Mouse (Mus musculus) naive thymus-derived CD4-positive, alpha-beta T cell, adult 5 months (primary cell): ENCODE measurements around the gene Pcgf6. TPM values are rescaled to one million over a fixed set of nuclear protein-coding genes. Genes with fewer than 3 reads are reported as not detected.

Experiments used
- polyA plus RNA-seq: library from polyadenylated mRNA; unstranded; fragments of 100-300 nt; shearing (Covaris generic); gene quantifications from one replicate; pipeline ENCODE4 v1.2.1, GENCODE M21; 2017

Pcgf6 gene
- polyA plus RNA-seq = 33.4 TPM

DNA sequence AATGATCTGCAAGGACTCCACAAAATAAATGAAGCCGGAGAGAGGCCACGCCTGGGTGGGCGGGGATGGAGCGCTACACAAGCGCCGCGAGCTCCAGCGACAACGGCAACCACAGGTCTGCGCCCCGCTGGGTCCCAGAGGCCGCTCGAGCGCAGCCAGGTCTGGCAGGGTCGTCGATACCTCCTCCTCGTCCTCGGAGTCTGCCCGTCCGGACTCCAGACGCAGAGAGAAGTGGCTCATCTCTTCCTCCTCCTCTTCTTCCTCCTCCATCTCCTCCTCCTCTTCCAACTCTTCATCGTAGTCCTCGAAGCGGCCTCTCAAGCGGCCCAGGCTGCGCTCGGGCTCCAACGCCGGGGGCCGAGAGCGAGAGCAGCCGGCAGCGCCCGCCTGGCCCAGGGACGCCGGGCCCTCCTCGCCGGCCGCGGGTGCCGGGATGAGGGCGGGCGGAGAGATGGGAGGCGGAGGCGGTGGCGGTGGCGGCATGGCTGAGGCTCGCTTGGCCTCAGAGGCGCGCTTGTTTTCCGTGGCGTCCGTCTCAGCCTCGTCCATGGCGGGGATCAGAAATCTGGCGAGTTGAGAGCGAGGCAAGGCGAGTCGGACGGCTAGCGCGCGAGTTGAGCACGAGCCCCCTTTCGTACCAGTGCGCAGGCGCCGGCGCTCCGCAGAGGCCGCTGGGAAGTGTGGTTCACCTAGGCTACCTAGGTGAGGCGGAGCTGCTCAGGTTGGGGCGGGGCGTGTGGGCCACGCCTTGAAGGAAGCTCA lies at the start of gene Pcgf6:
Gene Pcgf6, minus strand, starts transcription at position 636 of the 762 bp plus-strand sequence.

DNA sequence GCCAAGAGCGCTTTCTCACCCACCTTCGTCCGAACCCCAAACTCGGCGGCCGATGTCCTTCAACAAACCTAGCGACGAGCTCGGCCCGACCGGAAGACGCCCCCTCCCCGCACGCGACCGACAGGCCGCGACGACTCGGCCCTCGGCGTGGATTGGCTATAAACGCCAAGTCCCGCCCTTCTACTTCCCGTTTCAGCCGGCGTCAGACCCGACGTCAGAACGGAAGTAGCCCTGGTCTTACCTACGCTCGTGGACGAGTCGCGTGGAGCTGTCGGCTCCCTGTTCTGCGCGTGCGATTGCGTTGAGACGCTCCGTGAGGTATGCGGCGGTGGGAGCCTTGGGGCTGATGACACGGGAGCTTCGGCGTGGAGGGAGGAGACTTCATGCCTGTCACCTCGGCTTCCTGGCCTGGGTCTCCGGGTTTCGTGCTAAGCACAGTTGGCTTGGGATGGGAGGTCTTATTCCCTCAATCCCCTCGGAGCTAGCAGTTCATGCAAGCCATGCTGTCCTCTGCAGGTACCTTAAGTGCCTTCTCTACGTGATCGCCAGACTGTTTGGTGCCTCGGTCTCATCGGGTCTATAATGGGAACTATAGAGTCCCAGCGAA lies 39.9 kb upstream of the Pcgf6 start, which contains the start of the genes Usmg5 and Pdcd11:
Gene Usmg5, minus strand, starts transcription at position 98 of the 607 bp plus-strand sequence.
Gene Pdcd11, plus strand, starts transcription at position 219 of the 607 bp plus-strand sequence.

DNA sequence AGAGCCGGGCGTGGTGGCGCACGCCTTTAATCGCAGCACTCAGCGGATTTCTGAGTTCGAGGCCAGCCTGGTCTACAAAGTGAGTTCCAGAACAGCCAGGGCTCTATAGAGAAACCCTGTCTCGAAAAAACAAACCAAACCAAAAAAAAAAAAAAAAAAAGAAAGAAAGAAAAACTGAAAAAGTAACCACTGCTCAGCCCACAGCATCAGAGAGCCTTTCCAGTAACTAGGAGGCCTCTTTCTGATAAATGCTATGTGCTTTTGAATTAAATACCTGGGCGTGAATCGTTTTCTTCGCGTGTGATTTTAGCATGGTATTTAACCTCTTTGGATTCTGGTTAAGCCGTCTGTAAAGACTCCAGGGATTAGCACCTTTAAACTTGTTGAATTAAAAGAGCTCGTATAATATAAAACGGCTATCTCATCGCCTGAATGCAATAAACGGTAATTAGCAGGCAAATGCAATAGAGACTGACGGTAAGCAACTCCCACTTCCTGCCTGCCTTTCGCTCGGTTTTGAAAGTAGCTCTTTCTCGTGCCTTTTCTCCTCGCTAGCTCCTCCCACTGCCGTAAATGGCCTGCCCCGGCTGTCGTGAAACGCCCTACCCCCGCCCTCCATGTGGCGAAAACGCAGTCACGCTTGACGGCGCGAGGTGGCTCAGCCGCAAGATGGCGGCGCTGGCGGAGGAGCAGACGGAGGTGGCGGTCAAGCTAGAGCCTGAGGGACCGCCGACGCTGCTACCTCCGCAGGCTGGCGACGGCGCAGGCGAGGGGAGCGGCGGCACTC lies 16.6 kb upstream of the Pcgf6 start, which contains the start of gene Taf5:
Gene Taf5, plus strand, starts transcription at position 651 of the 787 bp plus-strand sequence.

DNA sequence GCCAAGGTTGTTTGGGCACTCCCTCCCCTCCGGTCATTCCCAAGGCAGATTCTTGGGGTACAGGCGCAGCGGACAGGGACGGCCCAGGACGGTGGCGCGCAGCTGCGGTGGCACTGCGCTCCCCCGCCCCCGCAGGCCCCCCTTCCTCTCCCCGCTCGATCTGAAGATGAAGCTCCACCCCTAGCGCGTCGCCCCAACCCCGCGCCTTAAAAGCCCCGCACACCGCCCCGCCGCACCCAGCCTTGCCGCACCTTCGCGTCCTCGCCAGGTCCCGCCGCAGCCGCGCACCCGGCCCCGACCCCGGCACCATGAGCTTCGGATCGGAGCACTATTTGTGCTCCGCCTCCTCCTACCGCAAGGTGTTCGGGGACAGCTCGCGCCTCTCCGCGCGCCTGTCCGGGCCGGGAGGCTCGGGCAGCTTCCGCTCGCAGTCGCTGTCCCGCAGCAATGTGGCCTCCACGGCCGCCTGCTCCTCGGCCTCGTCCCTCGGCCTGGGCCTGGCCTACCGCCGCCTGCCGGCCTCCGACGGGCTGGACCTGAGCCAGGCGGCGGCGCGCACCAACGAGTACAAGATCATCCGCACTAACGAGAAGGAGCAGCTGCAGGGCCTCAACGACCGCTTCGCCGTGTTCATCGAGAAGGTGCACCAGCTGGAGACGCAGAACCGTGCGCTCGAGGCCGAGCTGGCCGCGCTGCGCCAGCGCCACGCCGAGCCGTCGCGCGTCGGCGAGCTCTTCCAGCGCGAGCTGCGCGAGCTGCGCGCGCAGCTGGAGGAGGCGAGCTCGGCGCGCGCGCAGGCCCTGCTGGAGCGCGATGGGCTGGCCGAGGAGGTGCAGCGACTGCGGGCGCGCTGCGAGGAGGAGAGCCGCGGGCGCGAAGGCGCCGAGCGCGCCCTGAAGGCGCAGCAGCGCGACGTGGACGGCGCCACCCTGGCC lies 36.0 kb downstream of the Pcgf6 start, which contains the start of the genes Ina and Nt5c2:
Gene Ina, plus strand, starts transcription at position 252 of the 935 bp plus-strand sequence.
Gene Nt5c2, minus strand, starts transcription at position 707 of the 935 bp plus-strand sequence.

Other genes with a start within 250 kb of the Pcgf6 start
- gene Ina, start 36.2 kb downstream of the Pcgf6 start, polyA plus RNA-seq = not detected
- 76.4 TPM for gene Nt5c2, start 35.8 kb downstream of the Pcgf6 start, polyA plus RNA-seq
- gene Taf5, start 16.8 kb upstream of the Pcgf6 start, polyA plus RNA-seq = 24.4 TPM
- 423 TPM for gene Usmg5, start 39.7 kb upstream of the Pcgf6 start, polyA plus RNA-seq
- 18.9 TPM for gene Pdcd11, start 39.9 kb upstream of the Pcgf6 start, polyA plus RNA-seq
- gene Calhm2, start 87.4 kb upstream of the Pcgf6 start, polyA plus RNA-seq = 2.9 TPM
- gene Calhm1, start 93.3 kb upstream of the Pcgf6 start, polyA plus RNA-seq = not detected
- not detected for gene Calhm3, start 106.9 kb upstream of the Pcgf6 start, polyA plus RNA-seq
- 0.17 TPM for gene Neurl1a, start 127.9 kb upstream of the Pcgf6 start, polyA plus RNA-seq